Mouse (Mus musculus) heart, postnatal 0 days (tissue): ENCODE measurements around the gene Stxbp6.

Experiments used
- CTCF ChIP-seq: IDR thresholded peaks from 2 replicates; pipeline ENCODE4 v1.5.1; 2016; ENCODE audit warnings: antibody characterized with exemption, control low read depth, low read depth
- EP300 ChIP-seq: IDR thresholded peaks from 2 replicates; pipeline ENCODE4 v1.6.1; 2016; ENCODE audit warnings: antibody characterized with exemption, low read depth

GRCm38 (mm10) chr12:44923273-44923672 lies 151.2 kb downstream of the Stxbp6 start:
- TF ChIP-seq CTCF (no peak), EP300 (no peak)
